Mouse (Mus musculus): ENCODE measurements around the gene Pon1. TPM values are rescaled to one million over a fixed set of nuclear protein-coding genes. Genes with fewer than 3 reads are reported as not detected.

Pon1 gene
- polyA plus RNA-seq, 1 experiment from 2014 or later, result 0.14 TPM

DNA sequence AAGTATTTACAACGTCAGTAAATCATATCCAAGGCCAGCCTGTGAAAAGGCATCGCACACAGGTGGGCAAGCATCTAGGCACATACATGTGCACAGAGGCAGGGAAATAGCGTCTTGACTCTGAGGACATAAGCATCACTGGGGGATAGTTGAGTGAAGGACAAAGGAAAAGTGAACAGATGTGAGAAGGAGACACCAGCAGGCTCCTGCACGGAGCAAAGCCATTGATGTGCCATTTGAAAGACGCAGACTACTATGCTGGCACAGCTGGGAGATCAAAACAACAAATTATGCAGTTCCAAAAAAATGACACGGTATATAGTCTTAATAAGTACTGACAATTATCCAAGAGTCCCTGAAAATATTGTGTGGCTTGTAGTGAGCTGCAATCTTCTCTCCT is 6.2 kb downstream of the Pon1 start:
- H3K36me3 ChIP-seq (ENCODE audit: control insufficient read depth, insufficient read depth, low read length), result no peaks in the 10 kb centered on the region
- peak; percentile 59 for ATAC-seq

DNA sequence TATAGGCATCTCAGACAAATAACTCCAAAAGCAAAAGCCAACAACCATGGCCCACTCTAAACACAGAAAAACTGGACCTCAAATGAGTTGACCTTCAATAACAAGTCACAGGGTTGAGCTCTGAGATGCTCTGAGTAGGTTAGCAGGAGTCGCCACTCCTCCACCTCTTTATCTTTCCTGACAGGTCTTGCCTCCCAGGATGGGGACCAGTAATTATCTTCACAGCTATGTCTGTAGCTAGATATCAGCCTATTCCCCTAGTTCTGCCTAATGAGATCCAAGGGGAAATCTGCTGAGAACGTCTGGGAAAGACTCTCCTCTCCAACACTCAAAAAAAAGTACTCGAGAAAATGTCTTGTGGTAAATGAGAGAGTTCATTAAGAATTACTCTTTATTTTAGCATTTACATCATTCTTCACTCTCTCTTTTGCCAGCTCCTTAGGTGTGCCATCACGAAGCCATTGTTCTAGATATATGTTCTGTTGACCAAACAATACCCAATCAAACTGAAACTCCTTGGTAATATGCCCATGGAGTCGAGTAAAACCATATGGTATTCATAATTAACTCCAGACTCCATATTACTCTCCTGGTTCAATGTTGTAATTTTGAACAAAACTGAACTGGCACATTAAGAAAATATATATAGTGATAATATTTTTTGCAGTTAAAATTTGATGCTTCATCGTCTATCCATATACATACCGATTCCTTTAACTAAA is 7.4 kb downstream of the Pon1 start:
- no peak for ATAC-seq
- H3K4me1 ChIP-seq (ENCODE audit: control insufficient read depth, insufficient read depth, low read length), result no peaks in the 10 kb centered on the region
- no peak overlapping the region for H3K27ac ChIP-seq (ENCODE audit: low read length)
- no peak overlapping the region for H3K9ac ChIP-seq (ENCODE audit: low read depth, low read length)
- H3K4me2 ChIP-seq (ENCODE audit: low read length), result no peak overlapping the region
- H3K9me3 ChIP-seq (replicated peaks; ENCODE audit: control insufficient read depth, low read length, poor library complexity, severe bottlenecking), result no peaks in the 10 kb centered on the region
- H3K4me3 ChIP-seq (ENCODE audit: low read depth, low read length), result no peak overlapping the region
- no peaks in the 10 kb centered on the region for H3K27me3 ChIP-seq (ENCODE audit: control insufficient read depth, insufficient read depth, low read depth, low read length)
- H3K36me3 ChIP-seq (ENCODE audit: control insufficient read depth, insufficient read depth, low read length), result no peaks in the 10 kb centered on the region
- 76% methylated on average over 7 of the region's 7 CpGs for WGBS

More for the DNA sequence above, 6.2 kb downstream of the Pon1 start:
- Histone ChIP-seq H3K27ac (ENCODE audit: low read length) (no peak overlapping the region), H3K9me3 (replicated peaks; ENCODE audit: control insufficient read depth, low read length, poor library complexity, severe bottlenecking) (no peaks in the 10 kb centered on the region), H3K27me3 (ENCODE audit: control insufficient read depth, insufficient read depth, low read depth, low read length) (no peaks in the 10 kb centered on the region), H3K9ac (ENCODE audit: low read depth, low read length) (no peak overlapping the region), H3K4me1 (ENCODE audit: control insufficient read depth, insufficient read depth, low read length) (no peaks in the 10 kb centered on the region), H3K4me3 (ENCODE audit: low read depth, low read length) (no peak overlapping the region), H3K4me2 (ENCODE audit: low read length) (no peak overlapping the region)
- WGBS, result 65% methylated on average over 6 of the region's 6 CpGs

DNA sequence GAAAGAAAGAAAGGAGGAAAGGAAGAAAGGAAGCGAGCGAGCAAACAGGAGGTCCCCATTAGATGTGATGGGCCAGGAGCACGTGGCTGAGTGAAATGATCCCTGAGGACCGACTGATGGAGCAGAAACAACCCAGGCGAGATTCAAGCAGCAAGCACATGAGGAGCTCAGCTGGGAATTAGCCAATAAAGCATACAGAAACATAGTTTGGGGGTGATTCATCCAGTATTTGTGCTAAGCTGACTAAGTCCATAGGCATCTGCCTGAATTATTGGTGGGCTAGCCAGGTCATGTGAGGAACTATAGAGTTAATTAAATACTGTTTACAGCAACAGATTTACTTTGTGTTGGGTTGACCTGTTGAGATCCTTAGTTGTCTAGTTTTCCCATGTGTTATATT is 13.1 kb downstream of the Pon1 start:
- H3K27me3 ChIP-seq (ENCODE audit: control insufficient read depth, insufficient read depth, low read depth, low read length), result no peaks in the 10 kb centered on the region; the same call in 1 of the 2 replicates
- peaks cover 3% of the 10 kb centered on the region; the same call in 1 of the 2 replicates for H3K4me1 ChIP-seq (ENCODE audit: control insufficient read depth, insufficient read depth, low read length)
- no peak overlapping the region for H3K9ac ChIP-seq (ENCODE audit: low read depth, low read length)
- no peaks in the 10 kb centered on the region for H3K9me3 ChIP-seq (replicated peaks; ENCODE audit: control insufficient read depth, low read length, poor library complexity, severe bottlenecking)
- no peak overlapping the region for H3K4me3 ChIP-seq (ENCODE audit: low read depth, low read length)
- H3K36me3 ChIP-seq (ENCODE audit: control insufficient read depth, insufficient read depth, low read length), result no peaks in the 10 kb centered on the region
- H3K27ac ChIP-seq (ENCODE audit: low read length), result no peak overlapping the region
- 91% methylated on average over 5 of the region's 5 CpGs for WGBS
- H3K4me2 ChIP-seq (ENCODE audit: low read length), result no peak overlapping the region
- ATAC-seq, result no peak

DNA sequence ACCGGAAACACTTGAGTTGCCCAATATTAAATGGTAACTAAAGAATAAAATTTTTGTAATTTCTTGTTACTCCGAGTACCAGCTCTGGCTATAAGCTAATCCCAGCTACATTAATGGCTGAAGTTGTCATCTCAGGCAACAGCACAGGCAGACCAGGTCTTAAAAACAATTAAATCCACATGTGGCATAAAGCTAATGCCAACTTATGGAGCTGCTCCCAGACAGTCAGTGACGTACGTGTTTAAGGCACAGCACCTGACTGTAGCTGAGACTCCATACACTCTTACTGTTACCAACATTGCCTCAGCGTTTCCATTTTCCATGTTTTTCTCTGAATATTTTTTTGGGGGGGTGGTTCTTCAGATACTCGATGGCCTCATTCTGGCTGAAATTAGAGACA is 14.6 kb downstream of the Pon1 start:
- WGBS, result 94% methylated on average over 6 of the region's 6 CpGs
- Histone ChIP-seq H3K9ac (ENCODE audit: low read depth, low read length) (no peak overlapping the region), H3K27me3 (ENCODE audit: control insufficient read depth, insufficient read depth, low read depth, low read length) (no peaks in the 10 kb centered on the region; the same call in 1 of the 2 replicates), H3K9me3 (replicated peaks; ENCODE audit: control insufficient read depth, low read length, poor library complexity, severe bottlenecking) (no peaks in the 10 kb centered on the region), H3K4me3 (ENCODE audit: low read depth, low read length) (no peak overlapping the region), H3K4me1 (ENCODE audit: control insufficient read depth, insufficient read depth, low read length) (peaks cover 3% of the 10 kb centered on the region; the same call in 1 of the 2 replicates), H3K4me2 (ENCODE audit: low read length) (no peak overlapping the region), H3K27ac (ENCODE audit: low read length) (no peak overlapping the region), H3K36me3 (ENCODE audit: control insufficient read depth, insufficient read depth, low read length) (no peaks in the 10 kb centered on the region)
- no peak for ATAC-seq

DNA sequence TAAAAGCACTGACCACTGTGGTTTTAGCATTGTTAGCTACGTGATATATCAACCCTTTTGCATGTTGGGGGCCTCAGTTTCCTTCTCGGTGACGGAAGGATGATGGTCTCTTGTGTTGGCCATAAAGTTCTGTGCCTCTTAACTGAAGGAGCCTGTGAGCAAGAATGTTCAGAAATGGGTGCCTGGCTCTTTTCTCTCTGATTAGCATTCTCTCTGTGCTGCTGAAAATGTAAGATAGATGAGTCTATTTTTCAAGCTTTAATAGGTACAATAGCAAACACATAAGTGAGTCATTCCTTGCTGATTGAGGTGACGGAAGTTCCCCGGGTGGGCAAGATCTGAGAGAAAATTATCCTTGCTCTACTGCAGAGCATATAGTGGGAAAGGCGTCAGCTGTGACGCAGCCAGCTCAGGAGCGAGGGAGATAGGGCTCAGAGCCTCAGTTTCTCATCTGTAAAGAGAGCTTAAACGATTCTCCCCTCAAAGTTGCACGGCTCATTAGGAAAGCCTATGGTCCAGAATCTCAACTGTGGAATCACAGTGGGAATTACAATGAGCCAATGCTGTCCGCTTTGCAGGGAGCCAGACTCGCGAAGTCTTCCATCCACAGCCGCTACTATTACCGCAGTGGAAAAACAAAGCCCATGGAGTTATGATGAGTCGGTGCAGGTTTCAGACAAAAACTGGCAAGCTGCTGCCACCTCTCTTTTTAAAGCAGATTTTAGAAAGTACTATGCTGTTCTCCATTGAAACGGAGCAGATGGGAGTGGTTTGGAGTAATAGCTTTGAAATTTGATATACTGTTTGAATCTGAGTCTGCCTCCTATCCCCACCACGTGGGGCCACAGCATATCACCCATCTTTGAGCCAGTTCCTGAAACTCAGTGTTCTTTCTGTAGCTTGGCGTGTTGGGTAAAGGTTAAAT is 15.5 kb downstream of the Pon1 start:
- H3K9me3 ChIP-seq (replicated peaks; ENCODE audit: control insufficient read depth, low read length, poor library complexity, severe bottlenecking), result no peaks in the 10 kb centered on the region
- H3K4me1 ChIP-seq (ENCODE audit: control insufficient read depth, insufficient read depth, low read length), result peaks cover 3% of the 10 kb centered on the region; the same call in 1 of the 2 replicates
- peak overlapping the region; percentile 57 for H3K27ac ChIP-seq (ENCODE audit: low read length)
- H3K9ac ChIP-seq (ENCODE audit: low read depth, low read length), result peak overlapping the region; percentile 50
- no peaks in the 10 kb centered on the region; the same call in 1 of the 2 replicates for H3K27me3 ChIP-seq (ENCODE audit: control insufficient read depth, insufficient read depth, low read depth, low read length)
- peak; percentile 89 for ATAC-seq
- peak overlapping the region; percentile 36 for H3K4me3 ChIP-seq (ENCODE audit: low read depth, low read length)
- no peaks in the 10 kb centered on the region for H3K36me3 ChIP-seq (ENCODE audit: control insufficient read depth, insufficient read depth, low read length)
- H3K4me2 ChIP-seq (ENCODE audit: low read length), result peak overlapping the region; percentile 69
- WGBS, result 27% methylated on average over 19 of the region's 19 CpGs

DNA sequence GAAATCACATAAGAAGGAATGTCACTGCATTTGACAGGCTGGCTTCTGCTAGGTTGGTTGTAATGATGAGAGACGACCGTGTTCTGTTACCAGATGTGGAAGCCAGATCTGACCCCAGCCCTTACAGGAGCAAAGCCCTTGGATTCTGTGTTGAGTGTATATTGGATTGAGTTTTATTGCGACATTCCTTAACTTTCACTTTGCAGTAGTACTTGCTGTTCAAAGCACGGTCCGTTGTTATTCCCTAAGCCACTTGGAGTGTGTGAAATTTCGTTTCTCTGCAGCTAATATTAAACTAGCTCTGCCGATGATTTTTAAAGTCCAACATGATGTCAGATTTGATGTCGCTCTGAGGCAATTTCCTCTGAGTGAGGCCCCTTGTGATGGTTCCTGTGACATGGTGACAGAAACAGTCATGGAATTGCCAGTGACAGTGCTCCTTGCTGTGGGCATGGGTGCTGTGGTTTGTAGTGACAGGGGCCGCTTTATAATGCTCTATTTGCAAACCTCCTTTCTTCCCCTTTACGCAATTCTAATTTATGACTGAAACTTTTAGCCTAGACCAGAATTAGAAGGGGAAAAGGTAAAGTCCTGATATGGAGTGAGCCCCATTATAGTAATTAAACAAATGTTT is 19.4 kb downstream of the Pon1 start:
- Histone ChIP-seq H3K4me1 (ENCODE audit: control insufficient read depth, insufficient read depth, low read length) (peaks cover 3% of the 10 kb centered on the region; the same call in 1 of the 2 replicates), H3K4me2 (ENCODE audit: low read length) (no peak overlapping the region), H3K36me3 (ENCODE audit: control insufficient read depth, insufficient read depth, low read length) (no peaks in the 10 kb centered on the region), H3K9me3 (replicated peaks; ENCODE audit: control insufficient read depth, low read length, poor library complexity, severe bottlenecking) (no peaks in the 10 kb centered on the region), H3K4me3 (ENCODE audit: low read depth, low read length) (no peak overlapping the region), H3K27ac (ENCODE audit: low read length) (no peak overlapping the region), H3K27me3 (ENCODE audit: control insufficient read depth, insufficient read depth, low read depth, low read length) (no peaks in the 10 kb centered on the region; the same call in 1 of the 2 replicates), H3K9ac (ENCODE audit: low read depth, low read length) (no peak overlapping the region)
- WGBS, result 90% methylated on average over 10 of the region's 10 CpGs
- ATAC-seq, result no peak

DNA sequence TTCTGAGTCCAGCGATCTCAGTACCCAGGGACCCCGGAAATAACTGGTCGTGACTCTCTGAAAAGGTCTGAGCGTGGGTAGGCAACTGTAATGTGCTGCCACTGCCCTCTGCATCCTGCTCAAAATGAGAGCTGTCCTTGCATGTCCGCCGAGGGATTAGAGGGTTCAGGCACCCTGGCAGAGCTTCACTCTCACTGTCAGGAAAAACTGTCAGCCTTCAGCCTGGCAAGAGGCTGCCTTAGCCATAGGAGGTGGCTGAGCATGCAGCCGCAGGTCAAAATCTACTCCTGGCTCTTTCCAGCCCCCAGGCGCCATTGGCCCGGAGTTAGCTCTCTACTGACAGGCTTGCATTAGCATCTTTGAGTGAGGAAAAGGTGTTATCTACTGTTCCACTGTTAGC is 21.2 kb downstream of the Pon1 start:
- H3K9ac ChIP-seq (ENCODE audit: low read depth, low read length), result no peak overlapping the region
- 74% methylated on average over 9 of the region's 9 CpGs for WGBS
- 0 out of 2 replicates have a peak, but pooled peaks have one; percentile 25 for ATAC-seq
- 0 out of 2 replicates have a peak overlapping the region, but pooled peaks have one; percentile 8 for H3K27ac ChIP-seq (ENCODE audit: low read length)
- H3K9me3 ChIP-seq (replicated peaks; ENCODE audit: control insufficient read depth, low read length, poor library complexity, severe bottlenecking), result no peaks in the 10 kb centered on the region
- H3K4me2 ChIP-seq (ENCODE audit: low read length), result no peak overlapping the region
- H3K27me3 ChIP-seq (ENCODE audit: control insufficient read depth, insufficient read depth, low read depth, low read length), result no peaks in the 10 kb centered on the region; the same call in 1 of the 2 replicates
- H3K4me1 ChIP-seq (ENCODE audit: control insufficient read depth, insufficient read depth, low read length), result no peaks in the 10 kb centered on the region
- no peaks in the 10 kb centered on the region for H3K36me3 ChIP-seq (ENCODE audit: control insufficient read depth, insufficient read depth, low read length)
- H3K4me3 ChIP-seq (ENCODE audit: low read depth, low read length), result no peak overlapping the region

DNA sequence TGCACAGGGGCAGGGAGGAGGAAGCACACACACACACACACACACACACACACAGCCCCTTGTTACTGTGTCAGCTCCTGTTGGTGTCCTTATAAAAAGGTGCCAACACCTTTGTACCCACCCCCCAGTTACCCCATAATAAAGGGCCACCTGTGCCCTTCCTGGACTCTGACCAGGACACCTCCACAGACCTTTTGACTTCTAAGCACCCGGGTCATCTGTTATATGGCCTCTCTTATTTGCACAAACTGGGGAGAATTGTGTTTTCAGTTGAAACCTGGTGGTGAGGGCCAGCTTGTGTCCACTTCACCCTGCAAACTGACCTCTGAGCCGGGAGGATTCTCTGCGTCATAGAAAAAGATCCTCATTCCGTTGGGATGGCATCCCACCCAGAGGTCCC is 22.3 kb downstream of the Pon1 start:
- no peak overlapping the region for H3K4me2 ChIP-seq (ENCODE audit: low read length)
- no peaks in the 10 kb centered on the region for H3K9me3 ChIP-seq (replicated peaks; ENCODE audit: control insufficient read depth, low read length, poor library complexity, severe bottlenecking)
- 84% methylated on average over 4 of the region's 4 CpGs for WGBS
- H3K4me3 ChIP-seq (ENCODE audit: low read depth, low read length), result no peak overlapping the region
- ATAC-seq, result no peak
- no peaks in the 10 kb centered on the region for H3K4me1 ChIP-seq (ENCODE audit: control insufficient read depth, insufficient read depth, low read length)
- H3K27me3 ChIP-seq (ENCODE audit: control insufficient read depth, insufficient read depth, low read depth, low read length), result no peaks in the 10 kb centered on the region; the same call in 1 of the 2 replicates
- H3K27ac ChIP-seq (ENCODE audit: low read length), result no peak overlapping the region
- no peak overlapping the region for H3K9ac ChIP-seq (ENCODE audit: low read depth, low read length)
- no peaks in the 10 kb centered on the region for H3K36me3 ChIP-seq (ENCODE audit: control insufficient read depth, insufficient read depth, low read length)

All from midbrain, embryonic 16.5 days (tissue).